Mouse (Mus musculus): Measurements from ENCODE around the gene Plagl1. TPM values are rescaled to one million over a fixed set of nuclear protein-coding genes. Genes with fewer than 3 reads are reported as not detected.

The Plagl1 gene
- total RNA-seq, 1 experiment = 13.4 TPM

DNA sequence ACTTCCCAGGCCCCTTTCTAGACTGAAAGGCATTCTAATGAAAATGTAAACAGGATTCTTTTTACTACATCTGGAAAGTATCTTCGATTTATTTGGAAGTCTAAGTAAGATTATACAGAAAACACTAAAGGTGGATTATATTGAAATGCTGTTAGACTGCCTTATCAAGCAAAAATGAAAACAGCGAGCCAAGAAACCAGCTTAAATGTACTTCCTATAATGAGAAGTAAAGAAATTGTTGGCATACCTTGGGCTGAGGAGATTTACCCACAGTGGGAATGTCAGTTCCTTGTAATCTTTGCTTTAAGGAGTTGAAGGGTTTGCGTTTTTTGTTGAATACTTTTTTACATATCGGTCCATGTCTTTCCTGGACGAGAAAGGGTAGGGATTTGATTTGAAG, 108.2 kb downstream of the Plagl1 start:
- Histone ChIP-seq H3K4me3 (ENCODE audit: insufficient read depth in 1 of 2, low read depth in 1 of 2, low read length in 2 of 2, poor library complexity in 1 of 2, severe bottlenecking in 1 of 2) (no peak overlapping the region), H3K4me1 (ENCODE audit: control insufficient read depth in 2 of 2, insufficient read depth in 2 of 2, low read length in 2 of 2, poor library complexity in 1 of 2) (no peaks in the 10 kb centered on the region), H3K9ac (ENCODE audit: insufficient read depth, low read depth, low read length, poor library complexity, severe bottlenecking) (no peak overlapping the region), H3K36me3 (ENCODE audit: control insufficient read depth, insufficient read depth, low read length, poor library complexity, severe bottlenecking) (no peaks in the 10 kb centered on the region), H3K27ac (ENCODE audit: insufficient read depth, low read depth, low read length, poor library complexity, severe bottlenecking) (no peak overlapping the region), H3K9me3 (ENCODE audit: control insufficient read depth, insufficient read depth, low read depth, low read length) (no peaks in the 10 kb centered on the region)
- no peak for DNase-seq (ENCODE audit: low read depth, low spot score)
- TF ChIP-seq ZC3H11A (IDR thresholded peaks at IDR 0.05; ENCODE audit: borderline replicate concordance, low read depth, low read length) (no peak), ZNF384 (IDR thresholded peaks at IDR 0.05; ENCODE audit: low read depth, low read length) (no peak), CHD2 (IDR thresholded peaks at IDR 0.05; ENCODE audit: low read depth, low read length) (no peak), MAFK (IDR thresholded peaks at IDR 0.05; ENCODE audit: insufficient read depth, low read depth, low read length) (no peak), HCFC1 (IDR thresholded peaks at IDR 0.05; ENCODE audit: borderline replicate concordance, insufficient read depth, low read length) (no peak)
- in situ Hi-C loops (cut with MboI; ENCODE audit: low sequenced_read_pairs in 2 of 2, unreplicated experiment in 2 of 2) = no loop called here

DNA sequence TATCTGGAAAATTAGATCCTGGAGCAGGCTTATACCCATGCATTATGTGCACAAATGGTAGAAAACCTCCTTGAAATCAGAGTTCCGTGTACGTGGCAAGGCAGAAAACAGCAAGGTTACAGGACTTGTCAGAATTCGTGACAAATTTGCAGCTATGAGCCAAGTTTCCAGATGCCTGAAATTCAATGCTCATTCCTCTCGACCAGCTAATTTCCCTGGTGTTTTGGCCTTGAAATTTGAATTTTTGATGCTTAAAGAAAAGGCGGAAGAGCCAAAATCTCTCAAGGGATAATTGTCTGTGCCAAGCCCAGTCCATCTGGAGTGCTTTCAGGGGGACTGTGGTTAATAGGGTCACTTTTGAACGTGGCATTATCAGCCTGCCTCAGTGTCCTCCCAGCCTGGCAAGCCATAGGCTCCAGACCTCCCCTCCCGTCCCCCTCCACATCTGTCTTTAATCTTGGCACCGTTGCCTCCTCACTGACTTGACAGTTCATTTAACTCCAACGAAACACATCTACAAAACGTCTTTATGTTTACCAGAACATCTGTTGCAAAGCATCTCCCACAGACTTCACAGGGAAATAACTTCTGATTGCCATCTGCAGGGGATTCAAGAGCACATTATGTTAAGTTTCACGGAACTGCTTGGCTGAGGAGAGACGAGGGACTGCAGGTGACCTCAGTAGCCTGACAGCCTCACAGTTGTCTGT, 110.6 kb downstream of the Plagl1 start:
- Histone ChIP-seq H3K9ac (ENCODE audit: insufficient read depth, low read depth, low read length, poor library complexity, severe bottlenecking) (no peak overlapping the region), H3K4me3 (ENCODE audit: insufficient read depth in 1 of 2, low read depth in 1 of 2, low read length in 2 of 2, poor library complexity in 1 of 2, severe bottlenecking in 1 of 2) (no peak overlapping the region)
- DNase-seq (ENCODE audit: low read depth, low spot score) = no peak

DNA sequence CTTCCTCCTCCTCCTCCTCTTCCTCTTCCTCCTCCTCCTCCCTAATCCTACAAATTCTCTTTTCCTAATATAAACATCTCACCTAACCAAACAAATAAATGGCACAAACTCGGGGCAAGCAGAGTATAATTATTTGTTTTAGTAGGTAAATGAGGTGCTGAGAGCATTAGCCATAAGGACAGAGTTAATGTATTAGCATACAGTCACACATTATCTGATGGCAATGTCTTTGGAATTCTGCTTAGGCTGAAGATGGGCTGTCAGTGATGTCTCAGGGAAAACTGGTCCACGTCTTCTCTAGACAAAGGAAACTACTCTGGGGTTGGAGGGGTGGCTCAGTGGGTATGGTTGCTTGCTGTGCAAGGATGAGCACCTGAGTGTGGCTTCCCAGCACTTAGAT, 111.2 kb downstream of the Plagl1 start:
- Histone ChIP-seq H3K9ac (ENCODE audit: insufficient read depth, low read depth, low read length, poor library complexity, severe bottlenecking) (no peak overlapping the region), H3K36me3 (ENCODE audit: control insufficient read depth, insufficient read depth, low read length, poor library complexity, severe bottlenecking) (no peaks in the 10 kb centered on the region), H3K4me3 (ENCODE audit: insufficient read depth in 1 of 2, low read depth in 1 of 2, low read length in 2 of 2, poor library complexity in 1 of 2, severe bottlenecking in 1 of 2) (no peak overlapping the region), H3K4me1 (ENCODE audit: control insufficient read depth in 2 of 2, insufficient read depth in 2 of 2, low read length in 2 of 2, poor library complexity in 1 of 2) (no peaks in the 10 kb centered on the region), H3K9me3 (ENCODE audit: control insufficient read depth, insufficient read depth, low read depth, low read length) (no peaks in the 10 kb centered on the region), H3K27ac (ENCODE audit: insufficient read depth, low read depth, low read length, poor library complexity, severe bottlenecking) (no peak overlapping the region)
- no peak for DNase-seq (ENCODE audit: low read depth, low spot score)
- in situ Hi-C loops (cut with MboI; ENCODE audit: low sequenced_read_pairs in 2 of 2, unreplicated experiment in 2 of 2) = no loop called here
- TF ChIP-seq HCFC1 (IDR thresholded peaks at IDR 0.05; ENCODE audit: borderline replicate concordance, insufficient read depth, low read length) (no peak), ZNF384 (IDR thresholded peaks at IDR 0.05; ENCODE audit: low read depth, low read length) (no peak), ZC3H11A (IDR thresholded peaks at IDR 0.05; ENCODE audit: borderline replicate concordance, low read depth, low read length) (no peak), CHD2 (IDR thresholded peaks at IDR 0.05; ENCODE audit: low read depth, low read length) (no peak), MAFK (IDR thresholded peaks at IDR 0.05; ENCODE audit: insufficient read depth, low read depth, low read length) (no peak)

More for the DNA sequence above, 110.6 kb downstream of the Plagl1 start:
- no peaks in the 10 kb centered on the region for H3K9me3 ChIP-seq (ENCODE audit: control insufficient read depth, insufficient read depth, low read depth, low read length)
- H3K4me1 ChIP-seq (ENCODE audit: control insufficient read depth in 2 of 2, insufficient read depth in 2 of 2, low read length in 2 of 2, poor library complexity in 1 of 2) = no peaks in the 10 kb centered on the region
- H3K27ac ChIP-seq (ENCODE audit: insufficient read depth, low read depth, low read length, poor library complexity, severe bottlenecking) = no peak overlapping the region
- in situ Hi-C loops (cut with MboI; ENCODE audit: low sequenced_read_pairs in 2 of 2, unreplicated experiment in 2 of 2) = no loop called here
- TF ChIP-seq ZNF384 (IDR thresholded peaks at IDR 0.05; ENCODE audit: low read depth, low read length) (no peak), MAFK (IDR thresholded peaks at IDR 0.05; ENCODE audit: insufficient read depth, low read depth, low read length) (no peak), HCFC1 (IDR thresholded peaks at IDR 0.05; ENCODE audit: borderline replicate concordance, insufficient read depth, low read length) (no peak)
- H3K36me3 ChIP-seq (ENCODE audit: control insufficient read depth, insufficient read depth, low read length, poor library complexity, severe bottlenecking) = no peaks in the 10 kb centered on the region

DNA sequence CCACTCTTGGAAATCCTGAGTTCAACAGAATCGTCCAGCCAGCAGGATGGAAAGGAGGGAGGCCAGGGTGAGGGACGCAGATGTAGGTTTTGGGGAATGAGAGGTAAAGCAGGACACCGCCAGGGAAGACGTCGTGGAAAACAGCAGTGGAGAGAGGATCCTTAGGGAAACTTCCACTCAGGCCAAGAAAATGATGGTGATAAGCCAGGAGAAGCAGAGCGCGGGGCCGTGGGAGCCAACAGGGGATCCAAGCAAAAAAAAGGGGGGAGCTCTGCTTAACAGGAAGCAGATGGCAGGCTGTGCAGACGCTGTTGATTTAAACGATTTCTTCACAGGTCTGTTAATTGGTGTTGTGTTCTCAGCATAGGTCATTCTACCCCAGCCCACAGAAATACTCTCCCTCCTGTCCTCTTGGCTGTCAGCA, 112.5 kb downstream of the Plagl1 start:
- no peaks in the 10 kb centered on the region; the same call in 1 of the 2 replicates for H3K36me3 ChIP-seq (ENCODE audit: control insufficient read depth, insufficient read depth, low read length, poor library complexity, severe bottlenecking)
- no peak overlapping the region for H3K4me3 ChIP-seq (ENCODE audit: insufficient read depth in 1 of 2, low read depth in 1 of 2, low read length in 2 of 2, poor library complexity in 1 of 2, severe bottlenecking in 1 of 2)
- H3K27ac ChIP-seq (ENCODE audit: insufficient read depth, low read depth, low read length, poor library complexity, severe bottlenecking) = no peak overlapping the region
- H3K9ac ChIP-seq (ENCODE audit: insufficient read depth, low read depth, low read length, poor library complexity, severe bottlenecking) = no peak overlapping the region
- DNase-seq (ENCODE audit: low read depth, low spot score) = no peak
- no peaks in the 10 kb centered on the region for H3K9me3 ChIP-seq (ENCODE audit: control insufficient read depth, insufficient read depth, low read depth, low read length)
- H3K4me1 ChIP-seq (ENCODE audit: control insufficient read depth in 2 of 2, insufficient read depth in 2 of 2, low read length in 2 of 2, poor library complexity in 1 of 2) = no peaks in the 10 kb centered on the region
- TF ChIP-seq HCFC1 (IDR thresholded peaks at IDR 0.05; ENCODE audit: borderline replicate concordance, insufficient read depth, low read length) = no peak
- in situ Hi-C loops (cut with MboI; ENCODE audit: low sequenced_read_pairs in 2 of 2, unreplicated experiment in 2 of 2) = no loop called here

DNA sequence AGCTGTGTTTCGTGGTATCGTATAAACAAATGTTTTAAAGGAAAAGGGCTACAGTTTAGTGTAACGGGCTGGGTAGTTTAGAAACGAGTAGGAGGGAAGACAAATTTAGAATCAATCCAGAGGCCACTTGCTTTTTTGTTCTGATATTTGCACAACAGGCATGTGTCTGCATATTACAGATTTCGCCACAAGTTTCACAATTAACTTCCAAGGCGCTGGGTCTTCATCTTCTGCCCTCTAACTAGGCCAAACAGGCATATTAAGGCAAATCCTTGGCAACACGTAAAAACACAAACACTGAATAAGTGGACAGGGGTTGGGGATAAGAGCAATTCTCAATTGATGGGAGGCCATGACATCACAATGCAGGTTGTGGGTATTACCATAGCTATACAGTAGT, 115.6 kb downstream of the Plagl1 start:
- H3K4me3 ChIP-seq (ENCODE audit: insufficient read depth in 1 of 2, low read depth in 1 of 2, low read length in 2 of 2, poor library complexity in 1 of 2, severe bottlenecking in 1 of 2) = no peak overlapping the region
- H3K4me1 ChIP-seq (ENCODE audit: control insufficient read depth in 2 of 2, insufficient read depth in 2 of 2, low read length in 2 of 2, poor library complexity in 1 of 2) = no peaks in the 10 kb centered on the region
- TF ChIP-seq ZC3H11A (IDR thresholded peaks at IDR 0.05; ENCODE audit: borderline replicate concordance, low read depth, low read length) (no peak), MAFK (IDR thresholded peaks at IDR 0.05; ENCODE audit: insufficient read depth, low read depth, low read length) (no peak), CHD2 (IDR thresholded peaks at IDR 0.05; ENCODE audit: low read depth, low read length) (no peak), ZNF384 (IDR thresholded peaks at IDR 0.05; ENCODE audit: low read depth, low read length) (no peak), HCFC1 (IDR thresholded peaks at IDR 0.05; ENCODE audit: borderline replicate concordance, insufficient read depth, low read length) (no peak)
- H3K36me3 ChIP-seq (ENCODE audit: control insufficient read depth, insufficient read depth, low read length, poor library complexity, severe bottlenecking) = peaks cover 10% of the 10 kb centered on the region; the same call in 1 of the 2 replicates
- H3K27ac ChIP-seq (ENCODE audit: insufficient read depth, low read depth, low read length, poor library complexity, severe bottlenecking) = no peak overlapping the region
- no peak overlapping the region for H3K9ac ChIP-seq (ENCODE audit: insufficient read depth, low read depth, low read length, poor library complexity, severe bottlenecking)
- in situ Hi-C loops (cut with MboI; ENCODE audit: low sequenced_read_pairs in 2 of 2, unreplicated experiment in 2 of 2) = no loop called here
- no peak for DNase-seq (ENCODE audit: low read depth, low spot score)
- H3K9me3 ChIP-seq (ENCODE audit: control insufficient read depth, insufficient read depth, low read depth, low read length) = no peaks in the 10 kb centered on the region

All from ES-E14 (cell line).